Comparison of ENCODE assay signal across 23 mouse cellular contexts in the genomic region with DNA sequence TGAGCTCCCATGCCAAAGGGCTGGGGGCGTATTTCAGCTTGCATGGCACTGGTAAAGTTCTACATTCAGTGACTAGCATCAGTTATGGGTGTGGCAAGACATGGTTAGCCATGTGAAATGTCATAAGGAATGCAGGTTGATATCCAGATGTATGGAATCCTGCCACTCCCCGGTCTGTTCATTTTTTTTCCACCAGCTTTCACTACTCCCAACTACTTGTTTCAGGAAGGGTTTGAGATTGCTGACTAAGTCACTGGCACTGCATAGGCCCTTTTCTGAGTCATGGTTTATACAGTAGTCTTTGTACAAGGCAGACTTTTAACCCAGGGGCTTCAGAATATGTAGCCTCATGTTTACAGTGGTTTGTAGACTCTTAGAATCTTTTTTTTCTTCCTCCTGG. TPM values are rescaled to one million over a fixed set of nuclear protein-coding genes. Genes with fewer than 3 reads are reported as not detected.
DNase-seq lines count a peak whose midpoint lies in the region; ATAC-seq and TF ChIP-seq lines count a peak whose summit lies in the region.
"Had no signal": no experiment of that assay in that cellular context is flagged by ENCODE, and none has a peak within 500 bp of the region (broad histone marks: within the 10 kb centered on the region; RNA-seq: fewer than 3 reads in every experiment).

No protein-coding gene starts in this region.

- H3K27ac ChIP-seq in lung, postnatal 0 days (ENCODE audit: low read length): no peak overlapping the region
- H3K27ac ChIP-seq in embryonic fibroblast, embryonic 13.5 days (ENCODE audit: insufficient read depth, low read length): peak overlapping the region; percentile 19; the same call in 1 of the 2 replicates
- H3K27ac ChIP-seq in stomach, postnatal 0 days (replicated peaks): no peak overlapping the region
- H3K27ac ChIP-seq: embryonic facial prominence, embryonic 10.5 days; embryonic facial prominence, embryonic 12.5 days; forebrain, embryonic 13.5 days; forebrain, embryonic 15.5 days had no signal

- H3K4me1 ChIP-seq in lung, postnatal 0 days (ENCODE audit: insufficient read depth, low read depth, low read length): no peaks in the 10 kb centered on the region
- peaks cover 8% of the 10 kb centered on the region; the same call in 1 of the 2 replicates for H3K4me1 ChIP-seq in embryonic fibroblast, embryonic 13.5 days (ENCODE audit: control insufficient read depth, insufficient read depth, low read length)
- no peaks in the 10 kb centered on the region for H3K4me1 ChIP-seq in stomach, postnatal 0 days (replicated peaks; ENCODE audit: control insufficient read depth, insufficient read depth)
- H3K4me1 ChIP-seq: embryonic facial prominence, embryonic 10.5 days; embryonic facial prominence, embryonic 12.5 days; forebrain, embryonic 13.5 days; forebrain, embryonic 15.5 days had no signal

- H3K4me2 ChIP-seq in lung, postnatal 0 days (replicated peaks; ENCODE audit: low read depth, low read length): no peak overlapping the region
- H3K4me2 ChIP-seq in stomach, postnatal 0 days (replicated peaks; ENCODE audit: low read depth): no peak overlapping the region
- H3K4me2 ChIP-seq: embryonic facial prominence, embryonic 12.5 days; forebrain, embryonic 13.5 days; forebrain, embryonic 15.5 days had no signal

- no peak for TF ChIP-seq EP300 in lung, postnatal 0 days (IDR thresholded peaks at IDR 0.05)
- TF ChIP-seq EP300 in stomach, postnatal 0 days (optimal IDR thresholded peaks at IDR 0.05): no peak

- H3K9me3 ChIP-seq in lung, postnatal 0 days (ENCODE audit: low read length): no peaks in the 10 kb centered on the region
- no peaks in the 10 kb centered on the region for H3K9me3 ChIP-seq in stomach, postnatal 0 days (ENCODE audit: control insufficient read depth, low read length)
- H3K9me3 ChIP-seq: embryonic facial prominence, embryonic 10.5 days; embryonic facial prominence, embryonic 12.5 days; forebrain, embryonic 13.5 days; forebrain, embryonic 15.5 days had no signal

- TF ChIP-seq POLR2A in embryonic fibroblast, embryonic 13.5 days (IDR thresholded peaks at IDR 0.05; ENCODE audit: low read depth, low read length): no peak

- no peak for TF ChIP-seq CTCF in lung, postnatal 0 days (IDR thresholded peaks at IDR 0.05)
- TF ChIP-seq CTCF in embryonic fibroblast, embryonic 13.5 days (IDR thresholded peaks at IDR 0.05; ENCODE audit: borderline replicate concordance, insufficient read depth, low read length): no peak
- TF ChIP-seq CTCF in stomach, postnatal 0 days (IDR thresholded peaks at IDR 0.05; ENCODE audit: low read depth): no peak

- H3K36me3 ChIP-seq in lung, postnatal 0 days (ENCODE audit: insufficient read depth, low read length): 0 out of 2 replicates have a peak, but pooled peaks cover 7% of the 10 kb centered on the region
- peaks cover 7% of the 10 kb centered on the region; the same call in 1 of the 2 replicates for H3K36me3 ChIP-seq in stomach, postnatal 0 days (ENCODE audit: control insufficient read depth, insufficient read depth, low read length)

- H3K4me3 ChIP-seq in lung, postnatal 0 days (ENCODE audit: low read depth, low read length): no peak overlapping the region
- no peak overlapping the region for H3K4me3 ChIP-seq in embryonic fibroblast, embryonic 13.5 days (ENCODE audit: insufficient read depth, low read length)
- no peak overlapping the region for H3K4me3 ChIP-seq in stomach, postnatal 0 days (ENCODE audit: low read depth, low read length)
- H3K4me3 ChIP-seq: embryonic facial prominence, embryonic 10.5 days; embryonic facial prominence, embryonic 12.5 days; erythroblast, embryonic 14.5 days; forebrain, embryonic 13.5 days; forebrain, embryonic 15.5 days had no signal

- H3K9ac ChIP-seq in lung, postnatal 0 days (replicated peaks; ENCODE audit: low read depth): no peak overlapping the region
- no peak overlapping the region for H3K9ac ChIP-seq in stomach, postnatal 0 days (ENCODE audit: low read length)
- H3K9ac ChIP-seq: embryonic facial prominence, embryonic 12.5 days; forebrain, embryonic 13.5 days; forebrain, embryonic 15.5 days; forebrain, postnatal 0 days had no signal

- peak; percentile 7 for DNase-seq in lung, postnatal 0 days (ENCODE audit: low spot score)
- DNase-seq in lung, adult 18-20 months: no peak
- DNase-seq in stomach, postnatal 0 days (ENCODE audit: low spot score): no peak
- no peak for DNase-seq in cerebellum, postnatal 4 days (ENCODE audit: low spot score in 2 of 2)
- no peak for DNase-seq in natural killer cell, adult 2 months (ENCODE audit: low spot score in 2 of 2)
- DNase-seq: adrenal gland, adult 8-10 months; adrenal gland, postnatal 14 days; adrenal gland, postnatal 36 days; cerebellum, adult 11 months; cerebellum, adult 18-20 months; cerebellum, adult 8-10 months; cerebellum, adult 9-11 months; cerebellum, postnatal 14 days; cerebellum, postnatal 36 days; forebrain, postnatal 0 days had no signal

- 93% methylated on average over 2 of the region's 2 CpGs for WGBS in lung, postnatal 0 days
- 83% methylated on average over 2 of the region's 2 CpGs for WGBS in stomach, postnatal 0 days

- ATAC-seq in lung, postnatal 0 days: no peak
- ATAC-seq in stomach, postnatal 0 days (ENCODE audit: low FRiP score, low TSS enrichment): peak; percentile 42; the same call in 1 of the 2 replicates
- ATAC-seq: activated CD4-positive, CD25-positive, alpha-beta regulatory T cell, adult 4 months; forebrain, embryonic 13.5 days; forebrain, embryonic 15.5 days; forebrain, postnatal 0 days; Patski had no signal

- no peaks in the 10 kb centered on the region for H3K27me3 ChIP-seq in lung, postnatal 0 days (replicated peaks; ENCODE audit: insufficient read depth, low read length)
- H3K27me3 ChIP-seq in stomach, postnatal 0 days (ENCODE audit: control insufficient read depth, insufficient read depth, low read length): no peaks in the 10 kb centered on the region
- H3K27me3 ChIP-seq: embryonic facial prominence, embryonic 12.5 days; forebrain, embryonic 13.5 days; forebrain, embryonic 15.5 days; Patski had no signal

RNA-seq across cellular contexts. Expression of a gene that starts 28.0 kb away (rescaled TPM):
- 10.1 and 11.4 TPM in 2 replicates for polyA plus RNA-seq in lung, postnatal 0 days (2015; fragmentation: Nextera tagmentation; extraction: Ambion mirVana)
- 46.3 and 50.5 TPM in 2 replicates for polyA plus RNA-seq in embryonic fibroblast, embryonic 13.5 days (2011; ENCODE audit: insufficient read length, low read depth, missing spikeins)
- 12.2 and 12.7 TPM in 2 replicates for polyA plus RNA-seq in stomach, postnatal 0 days (2015; fragmentation: Nextera tagmentation; extraction: Ambion mirVana)

RNA-seq across cellular contexts. Expression of a gene that starts 28.1 kb away (rescaled TPM):
- 15.5 and 20.9 TPM in 2 replicates for polyA plus RNA-seq in lung, postnatal 0 days (2015; fragmentation: Nextera tagmentation; extraction: Ambion mirVana)
- 14.5 and 16.6 TPM in 2 replicates for polyA plus RNA-seq in embryonic fibroblast, embryonic 13.5 days (2011; ENCODE audit: insufficient read length, low read depth, missing spikeins)
- polyA plus RNA-seq in stomach, postnatal 0 days (2015; fragmentation: Nextera tagmentation; extraction: Ambion mirVana): 23.4 and 25.1 TPM in 2 replicates
